Mouse (Mus musculus) C2C12 (cell line): Measurements from ENCODE around the gene Rerg. TPM values are rescaled to one million over a fixed set of nuclear protein-coding genes. Genes with fewer than 3 reads are reported as not detected.

Experiments
- H3K27me3 ChIP-seq: one replicate; pipeline ENCODE4 v1.6.1; 2011; ENCODE audit not compliant: control insufficient read depth, insufficient read depth, insufficient read length
- H3K36me3 ChIP-seq: one replicate; pipeline ENCODE4 v1.6.1; 2011; ENCODE audit not compliant: control insufficient read depth, insufficient read depth
- H3K4me3 ChIP-seq: one replicate; pipeline ENCODE4 v1.5.1; 2011; ENCODE audit warnings: mild to moderate bottlenecking, control low read depth; ENCODE audit not compliant: poor library complexity, insufficient read depth, severe bottlenecking
- H3K79me2 ChIP-seq: one replicate; pipeline ENCODE4 v1.6.1; 2011; ENCODE audit not compliant: control insufficient read depth, insufficient read depth
- H3K79me3 ChIP-seq: one replicate; pipeline ENCODE4 v1.6.1; 2011; ENCODE audit warnings: low read depth, control low read depth
- H3ac ChIP-seq: one replicate; pipeline ENCODE3; 2011; ENCODE audit warnings: low read depth; ENCODE audit not compliant: control insufficient read depth, insufficient read length
- CEBPB ChIP-seq: IDR thresholded peaks from one replicate; pipeline ENCODE4 v1.6.1; 2011; ENCODE audit warnings: low read depth, mild to moderate bottlenecking, control low read depth, moderate library complexity
- CTCF ChIP-seq: IDR thresholded peaks from one replicate; pipeline ENCODE4 v1.5.1; 2011; ENCODE audit not compliant: control insufficient read depth, insufficient read depth, insufficient read length
- FOSL1 ChIP-seq: IDR thresholded peaks from one replicate; pipeline ENCODE4 v1.8.0; 2011; ENCODE audit warnings: mild to moderate bottlenecking, low read length; ENCODE audit not compliant: poor library complexity, insufficient read depth, severe bottlenecking
- MAX ChIP-seq: IDR thresholded peaks from one replicate; pipeline ENCODE4 v1.6.1; 2011; ENCODE audit warnings: mild to moderate bottlenecking, control low read depth
- MYOD1 ChIP-seq: IDR thresholded peaks from one replicate; pipeline ENCODE4 v1.6.1; 2011; ENCODE audit warnings: low read depth; ENCODE audit not compliant: control insufficient read depth, insufficient read length
- MYOG ChIP-seq: IDR thresholded peaks from one replicate; pipeline ENCODE4 v1.6.1; 2011; ENCODE audit not compliant: control insufficient read depth, insufficient read length; ENCODE audit errors: extremely low read depth
- USF1 ChIP-seq: IDR thresholded peaks from one replicate; pipeline ENCODE4 v1.6.1; 2011; ENCODE audit warnings: low read depth, mild to moderate bottlenecking, control low read depth, moderate library complexity
- polyA plus RNA-seq: library from polyadenylated mRNA; unstranded; fragments of >200 nt; fragmentation: generic; extraction: Trizol; gene quantifications from one replicate; pipeline ENCODE4 v1.2.1, GENCODE M21; 2012; ENCODE audit warnings: missing spikeins

Gene Rerg
- polyA plus RNA-seq, 1 experiment: 0.21 TPM

DNA sequence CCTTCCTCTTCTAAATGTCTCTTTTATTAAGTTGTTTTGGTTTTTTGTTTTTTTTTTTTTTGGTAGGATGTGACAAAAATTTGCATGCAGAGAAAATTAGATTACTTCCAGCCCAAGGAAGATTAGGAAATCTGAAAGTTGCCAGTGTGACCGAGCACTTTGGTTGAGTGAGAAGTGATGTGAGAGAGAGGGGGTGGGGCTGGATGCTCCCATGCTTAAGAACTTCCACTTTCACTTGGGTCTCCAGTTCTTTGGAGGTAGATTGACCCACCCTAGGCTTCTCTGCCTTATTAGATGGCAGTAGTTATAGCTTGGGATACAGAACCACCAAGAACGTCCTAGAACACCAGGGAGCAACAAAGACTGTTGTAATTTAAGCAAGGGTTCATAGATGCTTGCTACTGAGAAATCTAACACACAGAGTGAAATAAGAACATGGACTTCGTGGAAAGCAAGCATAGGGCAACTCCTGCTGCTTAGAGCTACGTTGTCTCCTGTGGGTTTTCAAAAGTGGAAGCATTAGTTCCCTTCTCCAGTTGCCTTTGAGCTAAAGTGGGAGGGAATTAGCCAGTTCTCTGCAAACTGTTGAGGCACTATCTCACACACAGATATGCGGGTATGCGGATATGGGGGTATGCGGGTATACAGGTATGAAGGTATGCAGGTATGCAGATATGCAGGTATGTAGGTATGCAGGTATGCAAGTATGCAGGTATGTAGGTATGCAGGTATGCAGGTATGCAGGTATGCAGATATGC lies 152.9 kb downstream of the Rerg start:
- no peaks in the 10 kb centered on the region for H3K79me2 ChIP-seq
- no peak for TF ChIP-seq MAX
- TF ChIP-seq CTCF: no peak
- no peak for TF ChIP-seq FOSL1
- TF ChIP-seq MYOG: no peak
- TF ChIP-seq CEBPB: no peak
- TF ChIP-seq MYOD1: no peak
- no peak for TF ChIP-seq USF1
- no peaks in the 10 kb centered on the region for H3K27me3 ChIP-seq
- no peaks in the 10 kb centered on the region for H3K79me3 ChIP-seq
- H3K36me3 ChIP-seq: no peaks in the 10 kb centered on the region
- H3ac ChIP-seq: no peak overlapping the region
- no peak overlapping the region for H3K4me3 ChIP-seq

DNA sequence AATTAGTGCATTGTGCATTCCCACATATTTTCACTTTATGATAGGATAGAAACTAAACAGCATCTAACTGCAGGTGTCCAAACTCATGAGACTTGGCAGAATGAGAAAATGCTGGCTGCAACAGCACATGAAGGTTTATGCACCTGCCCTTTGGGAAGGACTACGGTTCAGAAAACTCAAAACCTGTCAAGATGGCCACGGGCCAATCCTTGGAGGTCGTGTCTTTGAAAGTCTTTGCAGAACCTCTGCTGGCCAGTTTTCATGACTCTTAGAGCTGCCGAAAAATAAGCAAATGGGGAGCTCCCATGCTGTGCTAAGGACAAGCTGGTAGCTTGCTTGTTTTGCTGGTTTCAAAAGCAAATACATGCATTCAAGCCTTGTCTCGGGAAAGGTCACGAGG lies 156.0 kb downstream of the Rerg start:
- Histone ChIP-seq H3K36me3 (no peaks in the 10 kb centered on the region), H3K79me2 (no peaks in the 10 kb centered on the region), H3K4me3 (no peak overlapping the region), H3K27me3 (no peaks in the 10 kb centered on the region), H3ac (no peak overlapping the region), H3K79me3 (no peaks in the 10 kb centered on the region)
- TF ChIP-seq CEBPB (no peak), MAX (no peak), MYOG (no peak), MYOD1 (no peak), USF1 (no peak), CTCF (no peak), FOSL1 (no peak)

DNA sequence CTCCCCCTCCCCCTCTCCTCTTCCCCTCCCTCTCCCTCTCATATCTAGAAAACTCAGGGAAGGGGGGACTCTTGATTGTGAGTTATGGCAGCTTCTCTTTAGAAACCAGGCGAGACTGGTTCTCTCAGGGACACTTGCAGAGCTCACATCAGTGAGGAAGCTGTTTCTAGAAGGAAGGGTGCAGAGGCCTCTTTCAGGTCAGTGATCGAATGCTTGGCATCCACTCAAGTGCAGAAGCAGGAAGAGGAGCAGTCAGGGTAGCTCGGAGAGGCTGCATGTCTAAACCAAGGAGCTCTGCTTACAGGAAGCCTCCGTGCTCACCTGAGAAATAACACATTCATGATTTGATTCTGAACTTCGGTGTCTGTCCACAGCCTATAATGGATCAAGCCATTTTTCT lies 159.1 kb downstream of the Rerg start:
- Histone ChIP-seq H3ac (no peak overlapping the region), H3K36me3 (no peaks in the 10 kb centered on the region), H3K27me3 (no peaks in the 10 kb centered on the region), H3K79me3 (no peaks in the 10 kb centered on the region), H3K79me2 (no peaks in the 10 kb centered on the region), H3K4me3 (no peak overlapping the region)
- TF ChIP-seq FOSL1 (no peak), CTCF (no peak), MYOD1 (no peak), USF1 (no peak), MYOG (no peak), CEBPB (no peak), MAX (no peak)

Other genes with a start within 250 kb of the Rerg start
- gene Erp27, start 248.3 kb downstream of the Rerg start, polyA plus RNA-seq: 0.04 TPM
- 0.26 TPM for gene Pde6h, start 246.7 kb downstream of the Rerg start, polyA plus RNA-seq
- gene Arhgdib, start 228.6 kb downstream of the Rerg start, polyA plus RNA-seq: 101 TPM
- not detected for gene Ptpro, start 81.8 kb upstream of the Rerg start, polyA plus RNA-seq